Mouse (Mus musculus): ENCODE measurements around the gene Hist1h3a. TPM values are rescaled to one million over a fixed set of nuclear protein-coding genes. Genes with fewer than 3 reads are reported as not detected.
"Not testable (repeated sequence)": the region's sequence is repeated elsewhere in the genome, so short reads cannot be mapped to it uniquely, and the experiment has no call there.

The Hist1h3a gene
- polyA plus RNA-seq, 1 experiment from 2014 or later = not detected

- peak overlapping the region; percentile 60 for H3K4me3 ChIP-seq (ENCODE audit: inconsistent target)
- 37% methylated on average over 13 of the region's 13 CpGs for WGBS (ENCODE audit: missing documents)
- no peaks in the 10 kb centered on the region for H3K36me3 ChIP-seq (ENCODE audit: inconsistent target)
- H3K79me2 ChIP-seq (ENCODE audit: inconsistent target) = no peaks in the 10 kb centered on the region
- peak overlapping the region; percentile 90 for H3K27ac ChIP-seq
Measured at GRCm38 (mm10) chr13:23740256-23740840, 21.8 kb downstream of the Hist1h3a start.

- H3K79me2 ChIP-seq (ENCODE audit: inconsistent target) = no peaks in the 10 kb centered on the region
- H3K36me3 ChIP-seq (ENCODE audit: inconsistent target) = no peaks in the 10 kb centered on the region
- under 1% methylated on average over 14 of the region's 14 CpGs for WGBS (ENCODE audit: missing documents)
- H3K27ac ChIP-seq = peak overlapping the region; percentile 90
- H3K4me3 ChIP-seq (ENCODE audit: inconsistent target) = peak overlapping the region; percentile 60
Measured at GRCm38 (mm10) chr13:23739922-23740252, 22.3 kb downstream of the Hist1h3a start.

- Histone ChIP-seq H3K36me3 (ENCODE audit: inconsistent target) (no peaks in the 10 kb centered on the region), H3K79me2 (ENCODE audit: inconsistent target) (no peaks in the 10 kb centered on the region), H3K27ac (peak overlapping the region; percentile 90), H3K4me3 (ENCODE audit: inconsistent target) (peak overlapping the region; percentile 60)
- WGBS (ENCODE audit: missing documents) = 1% methylated on average over 39 of the region's 39 CpGs
Measured at GRCm38 (mm10) chr13:23739069-23739921, 22.9 kb downstream of the Hist1h3a start.

- Histone ChIP-seq H3K27ac (peak within 1 kb of the TSS; percentile 90), H3K4me3 (ENCODE audit: inconsistent target) (peak within 1 kb of the TSS; percentile 60), H3K36me3 (ENCODE audit: inconsistent target) (no peaks in the 10 kb centered on the region), H3K79me2 (ENCODE audit: inconsistent target) (no peaks in the 10 kb centered on the region)
- WGBS (ENCODE audit: missing documents) = 1% methylated on average over 16 of the region's 38 CpGs
Measured at GRCm38 (mm10) chr13:23738677-23739068, 23.5 kb downstream of the Hist1h3a start, which contains the start of gene Hist1h1c. Gene Hist1h1c, plus strand, starts transcription at chr13:23738808.

- H3K79me2 ChIP-seq (ENCODE audit: inconsistent target) = no peaks in the 10 kb centered on the region
- peak overlapping the region; percentile 78 for H3K27ac ChIP-seq
- 34% methylated on average over 4 of the region's 4 CpGs for WGBS (ENCODE audit: missing documents)
- H3K36me3 ChIP-seq (ENCODE audit: inconsistent target) = no peaks in the 10 kb centered on the region
- no peak overlapping the region for H3K4me3 ChIP-seq (ENCODE audit: inconsistent target)
Measured at GRCm38 (mm10) chr13:23738041-23738440, 24.1 kb downstream of the Hist1h3a start.

- no peak overlapping the region for H3K27ac ChIP-seq
- H3K4me3 ChIP-seq (ENCODE audit: inconsistent target) = no peak overlapping the region
- 98% methylated on average over 5 of the region's 5 CpGs for WGBS (ENCODE audit: missing documents)
- no peaks in the 10 kb centered on the region for H3K79me2 ChIP-seq (ENCODE audit: inconsistent target)
- no peaks in the 10 kb centered on the region for H3K36me3 ChIP-seq (ENCODE audit: inconsistent target)
Measured at GRCm38 (mm10) chr13:23737091-23737490, 25.1 kb downstream of the Hist1h3a start.

- 26% methylated on average over 8 of the region's 8 CpGs for WGBS (ENCODE audit: missing documents)
- H3K4me3 ChIP-seq (ENCODE audit: inconsistent target) = no peak overlapping the region
- H3K79me2 ChIP-seq (ENCODE audit: inconsistent target) = no peaks in the 10 kb centered on the region
- H3K36me3 ChIP-seq (ENCODE audit: inconsistent target) = no peaks in the 10 kb centered on the region
- no peak overlapping the region for H3K27ac ChIP-seq
Measured at GRCm38 (mm10) chr13:23732156-23732804, 29.9 kb downstream of the Hist1h3a start.

GRCm38 (mm10) chr13:23730479-23730878, 31.7 kb downstream of the Hist1h3a start:
- H3K27ac ChIP-seq = no peak overlapping the region
- no peaks in the 10 kb centered on the region for H3K36me3 ChIP-seq (ENCODE audit: inconsistent target)
- H3K79me2 ChIP-seq (ENCODE audit: inconsistent target) = no peaks in the 10 kb centered on the region
- 63% methylated on average over 8 of the region's 8 CpGs for WGBS (ENCODE audit: missing documents)
- H3K4me3 ChIP-seq (ENCODE audit: inconsistent target) = no peak overlapping the region

- Histone ChIP-seq H3K79me2 (ENCODE audit: inconsistent target) (no peaks in the 10 kb centered on the region), H3K27ac (peak overlapping the region; percentile 38), H3K36me3 (ENCODE audit: inconsistent target) (no peaks in the 10 kb centered on the region), H3K4me3 (ENCODE audit: inconsistent target) (no peak overlapping the region)
- 96% methylated on average over 5 of the region's 5 CpGs for WGBS (ENCODE audit: missing documents)
Measured at GRCm38 (mm10) chr13:23729706-23730105, 32.5 kb downstream of the Hist1h3a start.

GRCm38 (mm10) chr13:23729192-23729525, 33.0 kb downstream of the Hist1h3a start:
- Histone ChIP-seq H3K4me3 (ENCODE audit: inconsistent target) (no peak overlapping the region), H3K36me3 (ENCODE audit: inconsistent target) (no peaks in the 10 kb centered on the region), H3K79me2 (ENCODE audit: inconsistent target) (no peaks in the 10 kb centered on the region), H3K27ac (peak overlapping the region; percentile 38)
- WGBS (ENCODE audit: missing documents) = 13% methylated on average over 9 of the region's 9 CpGs

GRCm38 (mm10) chr13:23728472-23729191, 33.6 kb downstream of the Hist1h3a start:
- peak overlapping the region; percentile 38 for H3K27ac ChIP-seq
- H3K4me3 ChIP-seq (ENCODE audit: inconsistent target) = no peak overlapping the region
- no peaks in the 10 kb centered on the region for H3K79me2 ChIP-seq (ENCODE audit: inconsistent target)
- H3K36me3 ChIP-seq (ENCODE audit: inconsistent target) = no peaks in the 10 kb centered on the region
- 55% methylated on average over 15 of the region's 18 CpGs for WGBS (ENCODE audit: missing documents)

- WGBS (ENCODE audit: missing documents) = no CpG with 5 or more reads among the region's 1 CpGs
- Histone ChIP-seq H3K79me2 (ENCODE audit: inconsistent target) (no peaks in the 10 kb centered on the region), H3K36me3 (ENCODE audit: inconsistent target) (no peaks in the 10 kb centered on the region), H3K27ac (no peak overlapping the region), H3K4me3 (ENCODE audit: inconsistent target) (no peak overlapping the region)
Measured at GRCm38 (mm10) chr13:23725213-23725612, 37.0 kb downstream of the Hist1h3a start.

- H3K36me3 ChIP-seq (ENCODE audit: inconsistent target) = no peaks in the 10 kb centered on the region
- H3K27ac ChIP-seq = no peak overlapping the region
- no peak overlapping the region for H3K4me3 ChIP-seq (ENCODE audit: inconsistent target)
- H3K79me2 ChIP-seq (ENCODE audit: inconsistent target) = no peaks in the 10 kb centered on the region
- WGBS (ENCODE audit: missing documents) = 97% methylated on average over 4 of the region's 4 CpGs
Measured at GRCm38 (mm10) chr13:23724239-23724638, 37.9 kb downstream of the Hist1h3a start.

GRCm38 (mm10) chr13:23717593-23718245, 44.5 kb downstream of the Hist1h3a start:
- WGBS (ENCODE audit: missing documents) = 16% methylated on average over 2 of the region's 2 CpGs

More at GRCm38 (mm10) chr13:23717593-23718245, 44.5 kb downstream of the Hist1h3a start:
- H3K4me3 ChIP-seq (ENCODE audit: inconsistent target); H3K79me2 ChIP-seq (ENCODE audit: inconsistent target); H3K36me3 ChIP-seq (ENCODE audit: inconsistent target): not testable (repeated sequence)
- H3K27ac ChIP-seq = peak overlapping the region; percentile 52

Measured in macrophage (primary cell).